Mouse (Mus musculus) heart, postnatal 0 days (tissue): ENCODE results near the gene Il3.

Source experiments
- CTCF ChIP-seq: IDR thresholded peaks from 2 replicates; pipeline ENCODE4 v1.5.1; 2016; ENCODE audit warnings: antibody characterized with exemption, control low read depth, low read depth
- EP300 ChIP-seq: IDR thresholded peaks from 2 replicates; pipeline ENCODE4 v1.6.1; 2016; ENCODE audit warnings: antibody characterized with exemption, low read depth

- TF ChIP-seq CTCF (no peak), EP300 (no peak)
Measured at GRCm38 (mm10) chr11:54249748-54250147, 17.3 kb downstream of the Il3 start.
